Mouse (Mus musculus) layer of hippocampus, adult 8-10 months (tissue): ENCODE results near the gene Mnt. TPM values are rescaled to one million over a fixed set of nuclear protein-coding genes. Genes with fewer than 3 reads are reported as not detected.

Source experiments
- DNase-seq, 2 experiments: peaks; one replicate each; pipeline ENCODE4 v3.0.0; 2022; ENCODE audit warnings: low spot score in 2 of 2
- total RNA-seq, 4 experiments: library from RNA; stranded (reverse); gene quantifications; 2 replicates each; pipeline ENCODE4 v1.2.4; 2022

The Mnt gene
- total RNA-seq, 4 experiments from 2014 or later: 33.0 to 41.6 (median 35.6) TPM

- no peak for DNase-seq
Observed at GRCm38 (mm10) chr11:74845784-74846183, 15.1 kb downstream of the Mnt start.

GRCm38 (mm10) chr11:74847919-74848521 is 17.3 kb downstream of the Mnt start:
- peak in 1 of 2 experiments; percentile 80 for DNase-seq

- no peak for DNase-seq
Observed at GRCm38 (mm10) chr11:74850998-74851661, 20.4 kb downstream of the Mnt start.

GRCm38 (mm10) chr11:74857756-74858155 is 27.0 kb downstream of the Mnt start:
- DNase-seq: no peak

DNA sequence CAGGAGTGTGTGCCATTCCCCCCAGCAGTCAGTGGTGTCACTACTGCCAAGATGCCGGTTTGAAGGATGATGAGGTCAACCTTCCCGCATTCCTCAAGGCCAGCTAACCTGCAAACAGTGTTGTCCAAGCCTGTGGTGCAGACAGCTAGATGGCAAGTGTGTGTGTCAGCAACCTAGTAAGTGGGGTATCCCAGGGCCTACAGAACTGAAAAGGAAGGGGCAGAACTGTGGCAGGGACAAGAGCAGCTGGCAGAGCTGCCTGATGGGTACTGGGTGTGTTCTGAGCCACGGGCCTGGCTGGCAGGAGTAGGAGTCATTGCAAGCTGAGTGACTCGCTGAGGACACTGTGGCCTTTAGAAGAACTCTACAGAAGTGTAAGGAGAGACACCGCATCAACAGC is 31.4 kb downstream of the Mnt start:
- no peak for DNase-seq

DNA sequence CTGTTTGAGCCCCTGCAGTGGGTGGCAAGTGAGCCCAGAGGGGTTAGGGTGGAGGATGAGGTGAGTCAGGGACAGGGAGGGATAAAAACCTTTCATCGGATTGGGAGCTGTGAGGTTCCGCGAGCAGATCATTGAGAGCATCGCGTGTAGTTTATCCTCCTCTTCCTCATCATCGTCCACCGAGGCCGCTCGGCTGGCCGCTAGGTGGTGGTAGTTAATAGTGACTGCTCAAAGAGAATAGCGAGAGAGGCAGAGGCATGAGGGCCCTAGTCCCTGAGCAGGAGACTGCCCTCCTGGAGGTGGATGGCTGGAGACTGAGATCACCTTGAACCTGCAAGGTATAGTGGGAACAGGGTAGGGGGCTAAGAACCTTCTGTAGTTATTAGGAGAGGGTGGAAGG is 32.8 kb downstream of the Mnt start:
- no peak for DNase-seq

GRCm38 (mm10) chr11:74864421-74864820 is 33.7 kb downstream of the Mnt start:
- no peak for DNase-seq

- DNase-seq: no peak
Observed at GRCm38 (mm10) chr11:74865252-74865651, 34.5 kb downstream of the Mnt start.

- peak in 1 of 2 experiments; percentile 55 for DNase-seq
Observed at GRCm38 (mm10) chr11:74866640-74867039, 35.9 kb downstream of the Mnt start.

- DNase-seq: no peak
Observed at GRCm38 (mm10) chr11:74867181-74867580, 36.5 kb downstream of the Mnt start.

DNA sequence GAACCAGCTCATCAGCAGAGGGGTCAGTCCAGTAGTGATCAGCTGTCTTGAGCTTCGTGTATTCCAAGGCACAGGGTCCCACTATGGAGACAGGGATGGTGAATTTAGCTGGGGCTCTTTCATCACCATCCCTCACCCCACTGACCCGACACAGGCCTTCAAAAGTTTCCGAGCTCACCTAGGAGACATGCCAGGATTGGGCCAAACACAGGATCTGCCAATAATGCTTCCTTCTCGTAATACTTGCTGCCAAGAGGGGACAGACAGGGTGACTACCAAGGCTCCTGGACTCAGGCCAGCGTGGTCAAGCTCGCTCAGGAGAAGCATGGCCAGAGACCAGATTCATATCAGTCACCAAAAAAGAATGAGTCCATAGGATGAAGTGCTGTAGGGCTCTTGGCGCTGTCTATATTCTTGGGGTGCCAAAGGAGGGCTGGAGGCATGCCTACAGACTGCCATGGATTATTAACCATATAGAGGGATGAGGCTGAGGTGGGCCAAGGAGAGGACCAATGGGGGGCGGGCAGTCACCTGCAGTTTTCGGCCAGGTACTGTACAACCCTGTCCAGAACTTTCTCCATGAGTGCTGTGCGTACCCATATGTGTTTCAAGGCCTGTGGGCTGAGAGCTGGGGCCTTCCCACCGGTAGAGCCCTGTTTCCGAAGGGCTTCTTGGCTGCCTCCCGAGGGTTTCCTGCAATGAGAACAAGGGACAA is 37.5 kb downstream of the Mnt start:
- DNase-seq: no peak

- no peak for DNase-seq
Observed at GRCm38 (mm10) chr11:74869603-74870002, 38.9 kb downstream of the Mnt start.

DNA sequence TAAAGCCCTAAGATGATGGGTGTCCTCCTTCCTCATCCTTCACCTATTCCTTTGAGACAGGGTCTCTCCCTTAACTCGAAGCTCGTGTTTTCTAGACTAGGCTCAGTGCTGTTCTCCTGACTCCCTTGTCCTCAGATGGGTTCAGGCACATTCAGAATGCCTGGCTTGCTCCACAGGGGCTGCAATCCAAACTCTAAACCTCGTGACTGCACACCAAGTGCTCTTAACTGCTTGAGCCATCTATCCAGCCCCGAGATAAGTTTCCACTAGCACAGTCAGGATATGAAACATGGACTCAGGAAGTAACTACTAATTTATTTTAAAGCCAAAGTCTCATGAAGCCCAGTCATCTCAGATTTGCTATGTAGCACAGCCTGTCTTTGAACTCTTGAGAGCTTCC is 39.8 kb downstream of the Mnt start:
- DNase-seq: no peak

DNA sequence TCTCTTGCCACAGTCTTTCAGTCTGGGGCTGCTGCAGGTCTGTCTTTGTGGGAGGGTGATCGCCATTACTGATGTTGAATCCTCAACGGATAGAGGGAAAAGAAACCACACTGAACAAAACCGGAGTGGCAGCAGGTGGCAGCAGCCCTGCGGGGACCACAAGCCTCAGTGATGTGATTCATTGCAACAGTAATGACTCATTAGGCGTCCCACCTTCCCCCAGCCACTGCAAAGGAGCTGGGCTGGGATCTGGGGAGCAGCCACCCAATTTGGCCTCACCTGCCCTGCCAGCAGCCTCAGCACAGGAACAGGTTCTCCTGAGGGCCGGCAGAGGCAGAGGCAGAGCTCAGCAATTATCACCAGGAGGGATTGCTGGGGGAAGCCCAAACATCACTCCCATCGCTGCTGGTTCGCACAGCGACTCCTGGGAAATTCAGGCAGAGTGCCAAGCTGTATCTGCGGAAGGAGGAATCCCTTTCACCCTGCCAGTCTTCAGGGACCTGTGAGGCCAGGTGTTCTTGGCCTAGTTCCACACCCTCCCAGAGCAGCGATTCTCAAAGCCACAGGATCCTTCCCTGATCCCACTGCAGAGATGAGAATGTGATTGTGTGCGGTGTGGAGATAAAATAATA is 40.4 kb downstream of the Mnt start:
- peak; percentile 59 to 63 for DNase-seq

GRCm38 (mm10) chr11:74874630-74875029 is 43.9 kb downstream of the Mnt start:
- DNase-seq: no peak

DNA sequence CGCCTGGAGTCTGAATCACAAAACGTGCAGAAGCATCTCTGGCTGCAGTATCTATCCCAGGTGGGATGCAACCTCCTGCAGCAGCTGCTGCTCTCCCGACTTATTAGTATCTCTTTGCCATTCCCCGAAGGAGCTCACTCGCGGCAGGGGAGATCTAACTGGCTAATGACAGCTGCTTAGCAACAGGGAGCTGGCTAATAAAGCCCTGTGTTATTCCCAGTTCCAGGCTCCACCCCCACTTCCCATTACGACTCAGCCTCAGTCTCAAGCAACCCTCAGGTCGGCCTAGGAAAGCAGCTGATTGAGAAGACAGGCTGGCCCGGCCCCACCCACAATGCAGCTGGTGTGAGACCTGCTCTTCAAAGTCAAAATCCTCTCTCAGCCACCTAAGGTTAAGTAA is 46.1 kb downstream of the Mnt start:
- peak; percentile 77 to 84 for DNase-seq

DNA sequence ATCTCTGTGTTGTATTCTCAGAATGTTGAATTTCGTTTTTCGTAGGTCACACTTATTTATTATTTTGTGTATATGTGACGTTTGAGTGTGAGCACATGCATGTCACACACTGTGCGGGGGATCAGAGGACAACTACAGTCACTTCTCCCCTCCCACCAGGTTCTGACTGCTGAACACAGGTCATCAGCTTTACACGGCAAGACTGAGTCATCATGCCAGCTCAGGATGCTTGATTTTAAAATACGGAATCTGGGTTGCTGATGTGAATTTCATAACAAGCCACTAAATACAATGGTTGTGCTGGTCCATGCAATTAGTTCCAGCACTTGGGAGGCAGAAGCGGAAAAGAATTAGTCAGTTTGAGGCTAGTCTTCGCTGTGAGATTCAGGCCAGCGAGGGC is 50.3 kb downstream of the Mnt start:
- DNase-seq: no peak

DNA sequence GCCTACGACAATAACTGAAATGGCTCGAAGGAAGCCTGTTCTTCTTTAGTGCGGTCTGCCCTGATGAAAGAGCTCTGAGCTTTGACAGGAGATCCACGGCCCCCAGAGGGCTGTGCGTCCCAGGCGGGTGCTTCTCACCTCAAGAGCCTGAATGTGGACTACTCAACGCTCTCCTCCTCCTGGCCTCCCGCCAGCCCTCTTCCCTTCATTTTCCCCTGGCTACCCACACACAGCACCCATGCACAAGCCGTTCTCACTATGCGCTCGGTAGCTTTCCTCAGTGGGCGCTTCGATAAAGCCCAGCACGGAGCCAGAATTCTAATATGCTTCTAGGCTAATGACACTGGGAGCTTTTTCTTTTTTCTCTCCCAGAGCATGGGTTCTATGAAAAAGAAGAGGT is 51.3 kb downstream of the Mnt start:
- DNase-seq: peak in 1 of 2 experiments; percentile 61

GRCm38 (mm10) chr11:74883098-74883497 is 52.4 kb downstream of the Mnt start:
- DNase-seq: no peak

- no peak for DNase-seq
Observed at GRCm38 (mm10) chr11:74894619-74895018, 63.9 kb downstream of the Mnt start.
